Mouse (Mus musculus) intestine, embryonic 16.5 days (tissue): Measurements from ENCODE around the gene Ptov1. TPM values are rescaled to one million over a fixed set of nuclear protein-coding genes. Genes with fewer than 3 reads are reported as not detected.
A peak's percentile ranks its signal among the peaks of the same experiment; 100 is the strongest.

Experiments
- ATAC-seq: fragments of 200-750 bp; cut with Nextera tagmentation; 2 replicates; pipeline ENCODE4 v1.8.0; 2017; ENCODE audit warnings: moderate TSS enrichment, moderate library complexity
- H3K27ac ChIP-seq: fragments of 300-500 bp; sonication (generic); 2 replicates; pipeline ENCODE4 v1.5.1; 2014; ENCODE audit warnings: mild to moderate bottlenecking, low read length
- H3K27me3 ChIP-seq: fragments of 300-500 bp; sonication (generic); replicated peaks from 2 replicates; pipeline ENCODE4 v1.6.1; 2014; ENCODE audit warnings: low read length, control low read depth, mixed read lengths; ENCODE audit not compliant: control insufficient read depth, insufficient read depth
- H3K36me3 ChIP-seq: fragments of 300-500 bp; sonication (generic); 2 replicates; pipeline ENCODE4 v1.6.1; 2014; ENCODE audit warnings: low read length, control low read depth; ENCODE audit not compliant: control insufficient read depth, insufficient read depth
- H3K4me1 ChIP-seq: fragments of 300-500 bp; sonication (generic); 2 replicates; pipeline ENCODE4 v1.6.1; 2014; ENCODE audit warnings: low read length, control low read depth, mixed read lengths; ENCODE audit not compliant: control insufficient read depth, insufficient read depth
- H3K4me2 ChIP-seq: fragments of 300-500 bp; sonication (generic); 2 replicates; pipeline ENCODE4 v1.6.1; 2014; ENCODE audit warnings: low read depth, low read length, control low read depth
- H3K4me3 ChIP-seq: fragments of 300-500 bp; sonication (generic); 2 replicates; pipeline ENCODE4 v1.5.1; 2014; ENCODE audit warnings: mild to moderate bottlenecking, low read length
- H3K9ac ChIP-seq: fragments of 300-500 bp; sonication (generic); 2 replicates; pipeline ENCODE4 v1.6.1; 2014; ENCODE audit warnings: low read depth, low read length
- H3K9me3 ChIP-seq: fragments of 300-500 bp; sonication (generic); 2 replicates; pipeline ENCODE4 v1.6.1; 2016; ENCODE audit warnings: low read length, control low read depth; ENCODE audit not compliant: control insufficient read depth
- WGBS: fragments of 180-500 bp; shearing (Covaris S2); extraction: QIAGEN DNeasy Blood & Tissue Kit; methylation state at CpG from one replicate; pipeline ENCODE4 v1.1.7; 2014; 5-methylcytosine and 5-hydroxymethylcytosine counted together
- polyA plus RNA-seq: library from polyadenylated mRNA; unstranded; fragments of >200 nt; fragmentation: Nextera tagmentation; extraction: Ambion mirVana; gene quantifications from 2 replicates; pipeline ENCODE4 v1.2.1, GENCODE M21; 2015

The Ptov1 gene
- polyA plus RNA-seq, 1 experiment from 2014 or later: 71.8 TPM

DNA sequence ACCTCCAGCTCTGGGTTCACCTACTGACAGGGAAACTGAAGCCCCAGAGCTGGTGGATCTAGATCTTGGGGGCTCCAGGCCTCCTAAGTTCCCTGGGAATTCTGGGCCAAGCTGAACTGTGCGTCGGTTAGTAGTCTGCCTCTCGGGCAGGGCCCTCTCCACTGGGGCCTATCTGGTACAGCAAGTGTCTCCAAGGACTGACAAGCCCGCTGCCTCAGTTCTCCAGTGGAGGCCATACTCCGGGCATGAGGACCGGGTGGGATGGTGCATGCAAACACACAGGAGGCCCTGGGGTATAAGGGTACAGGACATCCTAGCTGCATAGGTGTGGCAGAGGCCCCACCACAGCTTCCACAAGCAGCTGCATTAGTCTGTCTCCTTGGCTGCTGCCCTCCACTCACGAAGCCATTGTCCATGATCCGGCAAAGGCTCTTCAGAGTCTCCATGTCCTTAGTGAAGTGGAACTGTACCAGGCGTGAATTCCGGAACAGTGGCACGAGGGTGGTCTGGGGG lies 5.5 kb downstream of the Ptov1 start:
- H3K9me3 ChIP-seq: no peaks in the 10 kb centered on the region
- H3K4me2 ChIP-seq: no peak overlapping the region
- H3K9ac ChIP-seq: peak overlapping the region; percentile 14; the same call in 1 of the 2 replicates
- no peak overlapping the region for H3K4me3 ChIP-seq
- no peak for ATAC-seq
- peaks cover 41% of the 10 kb centered on the region for H3K4me1 ChIP-seq
- peaks cover 21% of the 10 kb centered on the region for H3K36me3 ChIP-seq
- H3K27ac ChIP-seq: no peak overlapping the region
- H3K27me3 ChIP-seq: no peaks in the 10 kb centered on the region
- 83% methylated on average over 11 of the region's 11 CpGs for WGBS

- ATAC-seq: no peak
- Histone ChIP-seq H3K27ac (no peak overlapping the region; the same call in 1 of the 2 replicates), H3K36me3 (peaks cover 21% of the 10 kb centered on the region), H3K4me3 (no peak overlapping the region), H3K9ac (no peak overlapping the region), H3K9me3 (no peaks in the 10 kb centered on the region), H3K4me1 (peaks cover 42% of the 10 kb centered on the region), H3K4me2 (no peak overlapping the region), H3K27me3 (no peaks in the 10 kb centered on the region)
- WGBS: 89% methylated on average over 14 of the region's 14 CpGs
Observed at GRCm38 (mm10) chr7:44863210-44863609, 6.4 kb downstream of the Ptov1 start.

DNA sequence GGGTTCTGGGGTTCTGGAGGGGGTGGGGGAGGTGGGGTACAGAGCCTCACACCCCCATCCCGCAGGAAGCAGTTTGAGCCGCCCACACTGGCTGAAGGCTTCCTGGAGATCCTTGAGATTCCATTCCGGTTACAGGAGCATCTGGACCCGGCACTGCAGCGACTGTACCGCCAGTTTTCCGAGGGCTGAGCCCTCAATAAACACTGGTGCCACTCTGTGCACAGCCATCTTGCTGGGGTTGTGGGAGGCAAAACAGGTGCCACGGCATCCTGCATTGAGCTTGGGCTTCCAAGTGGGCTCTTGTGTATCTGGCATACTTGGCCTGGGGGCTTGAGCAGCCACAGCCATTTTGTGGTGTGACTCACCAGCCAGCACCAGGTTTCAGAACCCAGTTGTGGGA lies 7.2 kb downstream of the Ptov1 start:
- H3K27me3 ChIP-seq: no peaks in the 10 kb centered on the region
- no peak overlapping the region for H3K9ac ChIP-seq
- no peak for ATAC-seq
- no peak overlapping the region for H3K4me2 ChIP-seq
- peaks cover 40% of the 10 kb centered on the region for H3K4me1 ChIP-seq
- WGBS: 77% methylated on average over 8 of the region's 8 CpGs
- H3K9me3 ChIP-seq: no peaks in the 10 kb centered on the region
- H3K27ac ChIP-seq: no peak overlapping the region
- peaks cover 21% of the 10 kb centered on the region for H3K36me3 ChIP-seq
- H3K4me3 ChIP-seq: no peak overlapping the region

- no peak overlapping the region for H3K4me2 ChIP-seq
- H3K4me1 ChIP-seq: peaks cover 33% of the 10 kb centered on the region
- no peaks in the 10 kb centered on the region for H3K27me3 ChIP-seq
- no peak overlapping the region for H3K9ac ChIP-seq
- H3K27ac ChIP-seq: no peak overlapping the region; the same call in 1 of the 2 replicates
- no peak for ATAC-seq
- no peak overlapping the region for H3K4me3 ChIP-seq
- no peaks in the 10 kb centered on the region for H3K9me3 ChIP-seq
- 81% methylated on average over 14 of the region's 14 CpGs for WGBS
- peaks cover 21% of the 10 kb centered on the region for H3K36me3 ChIP-seq
Observed at GRCm38 (mm10) chr7:44861429-44861816, 8.2 kb downstream of the Ptov1 start.

GRCm38 (mm10) chr7:44860576-44861428 lies 8.8 kb downstream of the Ptov1 start:
- 54% methylated on average over 22 of the region's 22 CpGs for WGBS
- no peaks in the 10 kb centered on the region for H3K27me3 ChIP-seq
- H3K4me1 ChIP-seq: peaks cover 31% of the 10 kb centered on the region
- H3K27ac ChIP-seq: peak overlapping the region; percentile 28
- peaks cover 21% of the 10 kb centered on the region for H3K36me3 ChIP-seq
- ATAC-seq: peak; percentile 22
- 0 out of 2 replicates have a peak overlapping the region, but pooled peaks have one; percentile 12 for H3K9ac ChIP-seq
- no peak overlapping the region for H3K4me3 ChIP-seq
- H3K4me2 ChIP-seq: no peak overlapping the region
- no peaks in the 10 kb centered on the region for H3K9me3 ChIP-seq

GRCm38 (mm10) chr7:44859896-44860295 lies 9.7 kb downstream of the Ptov1 start:
- no peak overlapping the region for H3K27ac ChIP-seq

DNA sequence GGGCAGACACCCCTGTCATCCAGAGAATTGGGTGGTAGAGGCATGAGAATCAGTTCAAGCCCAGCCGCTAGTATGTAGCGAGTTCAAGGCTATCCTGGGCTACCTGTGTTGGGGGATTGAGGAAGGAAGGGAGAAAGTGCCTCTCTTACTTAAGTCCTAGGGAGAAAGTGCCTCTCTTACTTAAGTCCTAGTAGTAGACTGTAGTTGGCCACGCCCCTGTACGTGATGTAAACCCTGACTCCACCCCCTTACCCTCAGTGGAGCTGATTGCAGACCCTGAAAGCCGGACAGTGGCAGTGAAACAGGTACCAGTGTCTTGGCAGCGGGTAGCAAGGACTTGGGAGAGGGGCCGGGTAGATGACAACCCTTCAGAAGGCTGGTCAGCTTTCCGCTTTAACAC lies 11.7 kb downstream of the Ptov1 start:
- peak overlapping the region; percentile 94 for H3K9ac ChIP-seq
- H3K4me3 ChIP-seq: peak overlapping the region; percentile 90
- peak overlapping the region; percentile 72 for H3K4me2 ChIP-seq
- H3K27me3 ChIP-seq: no peaks in the 10 kb centered on the region
- peaks cover 6% of the 10 kb centered on the region for H3K36me3 ChIP-seq
- no peaks in the 10 kb centered on the region for H3K9me3 ChIP-seq
- WGBS: 31% methylated on average over 8 of the region's 8 CpGs
- no peak for ATAC-seq
- peaks cover 40% of the 10 kb centered on the region for H3K4me1 ChIP-seq
- H3K27ac ChIP-seq: no peak overlapping the region

More at GRCm38 (mm10) chr7:44859896-44860295, 9.7 kb downstream of the Ptov1 start:
- WGBS: 90% methylated on average over 11 of the region's 11 CpGs
- no peak overlapping the region for H3K4me3 ChIP-seq
- H3K9ac ChIP-seq: no peak overlapping the region
- H3K36me3 ChIP-seq: peaks cover 17% of the 10 kb centered on the region
- no peak overlapping the region for H3K4me2 ChIP-seq
- no peaks in the 10 kb centered on the region for H3K9me3 ChIP-seq
- H3K27me3 ChIP-seq: no peaks in the 10 kb centered on the region
- H3K4me1 ChIP-seq: peaks cover 31% of the 10 kb centered on the region
- ATAC-seq: no peak

GRCm38 (mm10) chr7:44857042-44857552 lies 12.5 kb downstream of the Ptov1 start, which contains the start of gene Pnkp:
Pnkp (plus strand) TSS chr7:44857139.
- H3K9ac ChIP-seq: peak within 1 kb of the TSS; percentile 94
- H3K4me1 ChIP-seq: peaks cover 40% of the 10 kb centered on the region
- ATAC-seq: peak; percentile 29
- H3K36me3 ChIP-seq: no peaks in the 10 kb centered on the region; the same call in 1 of the 2 replicates
- H3K27me3 ChIP-seq: no peaks in the 10 kb centered on the region
- peak within 1 kb of the TSS; percentile 72 for H3K4me2 ChIP-seq
- WGBS: under 1% methylated on average over 32 of the region's 32 CpGs
- H3K9me3 ChIP-seq: no peaks in the 10 kb centered on the region
- peak within 1 kb of the TSS; percentile 90 for H3K4me3 ChIP-seq
- H3K27ac ChIP-seq: peak within 1 kb of the TSS; percentile 94

GRCm38 (mm10) chr7:44856265-44856916 lies 13.2 kb downstream of the Ptov1 start:
- ATAC-seq: no peak
- Histone ChIP-seq H3K9ac (peak overlapping the region; percentile 40; the same call in 1 of the 2 replicates), H3K36me3 (peaks cover 2% of the 10 kb centered on the region; the same call in 1 of the 2 replicates), H3K4me3 (peak overlapping the region; percentile 90), H3K9me3 (no peaks in the 10 kb centered on the region), H3K27ac (peak overlapping the region; percentile 94), H3K4me2 (peak overlapping the region; percentile 72), H3K4me1 (peaks cover 43% of the 10 kb centered on the region), H3K27me3 (no peaks in the 10 kb centered on the region)
- 57% methylated on average over 9 of the region's 9 CpGs for WGBS
